Comparison of ENCODE assay signal across 11 mouse cellular contexts in genomic region chr16:92060213-92060612, GRCm38 (mm10). TPM values are rescaled to one million over a fixed set of nuclear protein-coding genes. Genes with fewer than 3 reads are reported as not detected.
DNase-seq lines count a peak whose midpoint lies in the region; ATAC-seq and TF ChIP-seq lines count a peak whose summit lies in the region.
"Had no signal": no experiment of that assay in that cellular context is flagged by ENCODE, and none has a peak within 500 bp of the region (broad histone marks: within the 10 kb centered on the region; RNA-seq: fewer than 3 reads in every experiment).

No protein-coding gene starts in this region.

- TF ChIP-seq CTCF in left cerebral cortex, adult 2 months (IDR thresholded peaks at IDR 0.05): no peak
- TF ChIP-seq CTCF in embryonic fibroblast, embryonic 13.5 days (IDR thresholded peaks at IDR 0.05; ENCODE audit: borderline replicate concordance, insufficient read depth, low read length): no peak

- 84% methylated on average over 3 of the region's 3 CpGs for WGBS in embryonic facial prominence, embryonic 10.5 days
- WGBS in midbrain, embryonic 13.5 days: 65% methylated on average over 3 of the region's 3 CpGs

- 0 out of 2 replicates have a peak, but pooled peaks cover 3% of the 10 kb centered on the region for H3K27me3 ChIP-seq in embryonic facial prominence, embryonic 10.5 days (replicated peaks; ENCODE audit: low read depth, poor library complexity, severe bottlenecking)
- H3K27me3 ChIP-seq in midbrain, embryonic 13.5 days: peaks cover 2% of the 10 kb centered on the region; the same call in 1 of the 2 replicates

- H3K4me3 ChIP-seq in left cerebral cortex, adult 2 months: peak overlapping the region; percentile 85
- H3K4me3 ChIP-seq in embryonic facial prominence, embryonic 10.5 days: peak overlapping the region; percentile 28; the same call in 1 of the 2 replicates
- H3K4me3 ChIP-seq in embryonic fibroblast, embryonic 13.5 days (ENCODE audit: insufficient read depth, low read length): peak overlapping the region; percentile 45
- peak overlapping the region; percentile 82 for H3K4me3 ChIP-seq in midbrain, embryonic 13.5 days (replicated peaks)

- intact Hi-C loops in left cerebral cortex, adult 2 months (cut with DNase I): no loop called here
- intact Hi-C loops in left cerebral cortex, postnatal 14 days (cut with DNase I): no loop called here

- H3K36me3 ChIP-seq in embryonic facial prominence, embryonic 10.5 days (replicated peaks): peaks cover 50% of the 10 kb centered on the region
- peaks cover 30% of the 10 kb centered on the region for H3K36me3 ChIP-seq in midbrain, embryonic 13.5 days

- TF ChIP-seq POLR2A in embryonic fibroblast, embryonic 13.5 days (IDR thresholded peaks at IDR 0.05; ENCODE audit: low read depth, low read length): no peak

- no peak for DNase-seq in left cerebral cortex, adult 2 months (ENCODE audit: extremely low spot score in 1 of 2, low spot score in 2 of 2)
- no peak for DNase-seq in left cerebral cortex, postnatal 14 days (ENCODE audit: low spot score in 2 of 2)
- no peak for DNase-seq in embryonic facial prominence, embryonic 10.5 days (ENCODE audit: low spot score)
- DNase-seq in adrenal gland, adult 18-20 months (ENCODE audit: low spot score in 2 of 2): no peak
- no peak for DNase-seq in urinary bladder, postnatal 25 days (ENCODE audit: low spot score)
- DNase-seq: gastrocnemius, postnatal 14 days had no signal

- H3K9ac ChIP-seq in midbrain, embryonic 13.5 days (replicated peaks): 0 out of 2 replicates have a peak overlapping the region, but pooled peaks have one; percentile 15

- peak overlapping the region; percentile 84 for H3K4me2 ChIP-seq in midbrain, embryonic 13.5 days (replicated peaks)

- ATAC-seq in midbrain, embryonic 13.5 days: no peak

- peaks cover 31% of the 10 kb centered on the region for H3K4me1 ChIP-seq in embryonic facial prominence, embryonic 10.5 days
- H3K4me1 ChIP-seq in embryonic fibroblast, embryonic 13.5 days (ENCODE audit: control insufficient read depth, insufficient read depth, low read length): no peaks in the 10 kb centered on the region
- peaks cover 37% of the 10 kb centered on the region for H3K4me1 ChIP-seq in midbrain, embryonic 13.5 days (replicated peaks)

- no peaks in the 10 kb centered on the region for H3K9me3 ChIP-seq in embryonic facial prominence, embryonic 10.5 days
- no peaks in the 10 kb centered on the region for H3K9me3 ChIP-seq in midbrain, embryonic 13.5 days

- H3K27ac ChIP-seq in left cerebral cortex, adult 2 months: no peak overlapping the region
- H3K27ac ChIP-seq in embryonic facial prominence, embryonic 10.5 days (replicated peaks): no peak overlapping the region
- no peak overlapping the region for H3K27ac ChIP-seq in embryonic fibroblast, embryonic 13.5 days (ENCODE audit: insufficient read depth, low read length)
- no peak overlapping the region for H3K27ac ChIP-seq in midbrain, embryonic 13.5 days

RNA-seq across cellular contexts. Expression of gene Slc5a3, which starts 2.1 kb away (rescaled TPM):
- 10 to 100 TPM; 33.3 to 33.5 TPM for total RNA-seq in left cerebral cortex, adult 2 months (2021)
- total RNA-seq in left cerebral cortex, postnatal 14 days (2021): 10 to 100 TPM; 13.8 to 15.1 TPM
- polyA plus RNA-seq in embryonic facial prominence, embryonic 10.5 days (2016; fragmentation: Nextera tagmentation; extraction: Ambion mirVana): 11.6 and 12.7 TPM in 2 replicates
- 19.6 and 27.3 TPM in 2 replicates for polyA plus RNA-seq in embryonic fibroblast, embryonic 13.5 days (2011; ENCODE audit: insufficient read length, low read depth, missing spikeins)
- polyA plus RNA-seq in midbrain, embryonic 13.5 days (2015; fragmentation: Nextera tagmentation; extraction: Ambion mirVana): 16.3 and 16.8 TPM in 2 replicates
- 10 to 100 TPM; 61.4 to 78.9 TPM for total RNA-seq in adrenal gland, adult 18-20 months (2021)

RNA-seq across cellular contexts. Expression of gene Gm49711, which starts 2.1 kb away (rescaled TPM):
- under 1 TPM in 1 of 2 experiments, not detected in 1; 0.35 TPM for total RNA-seq in left cerebral cortex, adult 2 months (2021)
- total RNA-seq in left cerebral cortex, postnatal 14 days (2021): under 1 TPM in 1 of 2 experiments, not detected in 1; 0.40 TPM
- 0.28 TPM in 1 of 2 replicates, not detected in the other for polyA plus RNA-seq in embryonic facial prominence, embryonic 10.5 days (2016; fragmentation: Nextera tagmentation; extraction: Ambion mirVana)
- polyA plus RNA-seq in embryonic fibroblast, embryonic 13.5 days (2011; ENCODE audit: insufficient read length, low read depth, missing spikeins): not detected in 2 replicates
- 0.49 and 0.54 TPM in 2 replicates for polyA plus RNA-seq in midbrain, embryonic 13.5 days (2015; fragmentation: Nextera tagmentation; extraction: Ambion mirVana)
- total RNA-seq in adrenal gland, adult 18-20 months (2021): not detected
- total RNA-seq: common myeloid progenitor, adult 5-6 weeks; gastrocnemius, postnatal 14 days; layer of hippocampus, adult 18-20 months had no signal
- polyA plus RNA-seq: lung, embryonic 16.5 days had no signal

RNA-seq across cellular contexts. Expression of gene Mrps6, which starts 2.1 kb away (rescaled TPM):
- 10 to 100 TPM; 45.7 to 49.9 TPM for total RNA-seq in left cerebral cortex, adult 2 months (2021)
- 10 to 100 TPM; 49.0 to 50.6 TPM for total RNA-seq in left cerebral cortex, postnatal 14 days (2021)
- 127 and 129 TPM in 2 replicates for polyA plus RNA-seq in embryonic facial prominence, embryonic 10.5 days (2016; fragmentation: Nextera tagmentation; extraction: Ambion mirVana)
- polyA plus RNA-seq in embryonic fibroblast, embryonic 13.5 days (2011; ENCODE audit: insufficient read length, low read depth, missing spikeins): 75.3 and 105 TPM in 2 replicates
- polyA plus RNA-seq in midbrain, embryonic 13.5 days (2015; fragmentation: Nextera tagmentation; extraction: Ambion mirVana): 149 and 153 TPM in 2 replicates
- total RNA-seq in adrenal gland, adult 18-20 months (2021): 100 to 1,000 TPM; 102 to 121 TPM

Comparison
In these comparisons a context has a peak if more than half of its experiments do, and no peak if none do; other contexts are left out.
1. H3K4me3 ChIP-seq: peak in every context shown above with its lines; median percentile 85 in left cerebral cortex, adult 2 months; 82 in midbrain, embryonic 13.5 days; 45 in embryonic fibroblast, embryonic 13.5 days; 28 in embryonic facial prominence, embryonic 10.5 days.